Mouse (Mus musculus): ENCODE measurements around the gene Cntf.

Cntf gene

DNA sequence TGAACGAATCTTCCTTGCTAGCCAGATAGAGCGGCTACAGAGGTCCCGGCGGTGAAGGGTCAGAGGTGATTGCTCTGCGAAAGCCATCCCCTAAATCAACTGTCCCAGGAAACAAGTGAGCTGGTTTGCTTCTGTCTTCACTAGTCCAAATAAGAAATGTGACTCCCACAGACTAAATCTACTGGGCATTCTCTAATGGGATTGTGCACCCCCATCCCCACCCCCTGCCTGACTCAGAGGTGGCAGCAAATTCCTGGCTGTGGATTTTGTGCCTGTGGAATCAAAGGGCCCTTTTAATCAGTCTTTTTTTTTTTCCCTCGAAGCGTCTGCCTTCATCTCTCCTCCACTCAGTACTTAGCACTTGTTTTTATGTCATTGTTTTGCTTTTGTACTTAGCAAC lies at the start of gene Cntf:
Gene Cntf (minus strand): TSS at position 325 of the 400 bp plus-strand sequence.
- DNase-seq: no peak

DNA sequence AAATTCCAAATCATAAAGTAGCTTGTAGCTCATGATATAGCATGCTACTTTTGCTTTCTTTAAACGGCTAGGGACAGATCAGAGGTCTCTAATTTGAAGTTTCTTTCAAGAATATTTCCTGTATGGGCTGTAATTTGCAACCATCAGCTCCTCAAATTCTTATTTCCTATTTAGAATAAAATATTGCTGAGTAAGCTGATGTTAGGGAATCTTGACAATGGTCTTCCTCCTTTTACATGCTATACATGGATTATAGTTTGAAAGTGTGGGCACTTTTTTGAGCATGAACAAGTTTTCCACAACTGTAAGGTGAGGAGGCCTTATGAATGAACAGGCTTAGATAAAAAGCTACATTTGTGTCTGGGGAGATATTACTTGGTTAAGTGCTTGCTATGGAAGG lies 48.5 kb upstream of the Cntf start:
- DNase-seq: no peak

DNA sequence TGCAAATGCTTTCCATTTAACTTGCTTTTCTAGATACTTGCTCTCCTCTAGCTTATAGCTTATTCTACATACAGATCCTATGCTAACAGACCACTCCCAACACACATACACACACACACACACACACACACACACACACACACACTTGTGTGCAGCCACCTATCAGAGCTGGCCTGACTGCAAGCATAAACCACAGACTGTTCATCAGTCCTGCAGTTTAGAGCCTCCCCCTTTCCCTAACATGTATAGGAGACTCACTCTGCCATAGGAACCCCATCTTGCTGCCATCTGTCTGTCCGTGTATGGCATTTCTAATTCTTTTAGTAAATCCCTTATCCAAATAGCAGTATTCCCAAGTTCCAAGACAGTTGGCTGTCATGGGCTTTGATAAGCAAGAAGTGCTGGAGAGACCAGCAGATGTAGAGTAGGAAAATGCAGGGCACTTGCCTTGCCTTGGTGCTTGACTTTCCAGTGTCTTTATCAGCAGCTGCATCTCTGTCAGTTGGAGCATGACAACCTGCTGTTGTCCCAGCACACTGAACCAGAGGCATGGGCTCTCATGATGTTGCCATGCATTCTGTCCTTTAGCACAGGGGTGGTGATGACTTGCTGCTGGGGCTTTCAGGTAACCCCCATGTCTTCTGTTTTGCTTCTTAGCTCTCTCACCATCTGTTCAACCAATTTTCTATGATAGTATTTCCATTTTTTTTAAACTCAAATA lies 47.4 kb upstream of the Cntf start:
- no peak for DNase-seq

DNA sequence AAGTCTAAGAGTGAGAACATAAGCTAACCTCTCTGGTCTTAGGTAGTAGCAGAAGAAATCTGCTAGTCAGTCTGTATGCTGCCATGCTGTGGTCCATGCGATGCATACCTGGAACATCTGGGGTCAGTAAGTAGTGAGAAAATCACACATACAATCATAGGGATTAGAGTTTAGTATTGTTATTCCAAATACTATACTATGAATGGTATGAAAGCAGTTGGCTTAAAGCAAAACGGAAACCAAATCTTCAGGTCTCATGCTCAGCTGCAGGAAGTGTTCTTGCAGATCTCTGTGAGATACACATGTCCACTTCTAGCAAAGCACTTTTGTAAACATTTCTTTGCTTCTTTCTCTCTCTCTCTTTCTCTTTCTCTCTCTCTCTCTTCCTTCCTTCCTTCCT lies 40.8 kb upstream of the Cntf start:
- DNase-seq: no peak

DNA sequence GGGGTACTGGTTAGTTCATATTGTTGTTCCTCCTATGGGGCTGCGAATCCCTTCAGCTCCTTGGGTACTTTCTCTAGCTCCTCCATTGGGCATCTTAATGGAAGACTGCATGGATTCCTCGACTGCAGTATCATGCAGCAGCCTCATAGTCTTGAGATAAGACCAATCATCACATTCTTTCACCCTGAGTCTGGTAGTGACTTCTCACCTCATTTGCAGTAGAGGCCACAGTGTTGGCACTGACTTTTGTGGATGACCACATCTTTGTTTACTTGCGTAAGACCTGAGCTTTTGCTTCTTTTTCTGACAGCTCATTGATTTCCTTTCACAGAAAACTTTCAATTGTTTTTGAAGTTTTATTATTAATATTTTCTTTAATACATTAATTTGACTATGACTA lies 40.3 kb upstream of the Cntf start:
- DNase-seq: no peak

DNA sequence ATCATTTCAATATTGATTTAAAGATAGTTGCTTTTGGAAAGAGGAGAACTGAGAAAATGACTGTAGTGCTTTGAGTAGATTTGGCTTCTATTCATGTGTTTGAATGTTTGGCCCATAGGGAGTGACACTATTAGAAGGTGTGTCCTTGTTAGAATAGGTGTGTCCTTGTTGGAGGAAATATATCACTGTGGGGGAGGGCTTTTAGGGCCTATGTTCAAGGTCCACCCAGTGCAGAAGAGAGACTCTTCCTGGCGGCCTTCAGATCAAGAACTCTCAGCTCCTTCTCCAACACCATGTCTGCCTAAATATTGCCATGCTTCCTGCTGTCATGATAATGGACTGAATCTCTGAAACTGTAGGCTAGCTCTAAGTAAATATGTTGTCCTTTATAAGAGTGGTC lies 38.8 kb upstream of the Cntf start:
- no peak for DNase-seq

DNA sequence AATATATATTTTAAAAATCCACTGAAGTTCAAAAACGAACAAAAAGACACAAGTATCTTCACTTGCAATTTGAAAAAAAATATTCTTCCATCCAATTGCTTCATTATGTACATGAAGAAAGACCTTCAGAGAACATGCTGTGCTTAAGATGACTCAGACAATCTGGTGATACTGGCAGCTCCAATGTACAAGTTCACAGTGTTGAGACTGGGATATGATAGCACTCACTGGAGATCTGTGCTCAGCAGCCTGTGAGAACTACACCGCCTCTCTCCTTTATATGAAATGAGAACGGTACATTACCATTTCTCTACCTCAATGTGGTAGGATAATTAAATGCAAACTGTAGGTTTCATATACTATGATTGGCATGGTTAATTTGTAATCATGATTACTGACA lies 37.4 kb upstream of the Cntf start:
- DNase-seq: no peak

DNA sequence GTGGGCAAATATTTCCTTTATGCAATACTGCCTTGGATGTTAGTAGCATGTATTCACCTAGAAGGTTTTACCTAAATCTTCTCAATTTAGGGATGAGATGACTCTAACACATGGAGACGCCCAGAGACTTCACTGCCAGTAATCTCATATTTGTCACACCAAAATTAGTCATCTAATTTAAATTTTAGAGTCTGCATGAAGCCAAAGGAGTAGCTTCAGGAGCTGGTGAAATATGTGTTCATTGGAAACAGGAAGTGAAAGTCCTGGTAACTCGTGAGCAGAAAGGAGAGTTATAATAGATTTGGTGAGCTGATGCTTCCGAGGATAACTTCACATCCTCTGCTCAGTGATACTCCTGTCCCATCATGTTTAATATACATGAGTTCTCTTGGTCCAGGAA lies 35.6 kb upstream of the Cntf start:
- no peak for DNase-seq

DNA sequence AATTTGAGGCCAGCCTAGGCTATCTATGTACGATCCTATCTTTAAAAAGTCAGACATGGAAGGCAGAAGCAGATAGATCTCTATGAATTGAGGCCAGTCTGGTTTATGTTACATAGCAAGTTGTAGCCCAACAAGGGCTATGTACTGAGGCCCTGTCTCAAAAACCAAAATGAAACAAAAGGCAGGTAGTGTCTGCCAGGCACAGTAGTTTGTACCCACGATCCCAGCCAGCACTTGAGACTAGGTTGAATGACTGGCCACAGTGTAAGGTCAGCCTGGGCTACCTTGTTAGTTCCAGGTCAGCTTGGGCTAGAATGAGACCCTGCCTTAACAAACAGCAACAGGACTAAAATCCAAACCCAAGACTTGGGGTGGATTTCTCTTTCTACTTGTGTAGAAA lies 35.2 kb upstream of the Cntf start:
- no peak for DNase-seq

DNA sequence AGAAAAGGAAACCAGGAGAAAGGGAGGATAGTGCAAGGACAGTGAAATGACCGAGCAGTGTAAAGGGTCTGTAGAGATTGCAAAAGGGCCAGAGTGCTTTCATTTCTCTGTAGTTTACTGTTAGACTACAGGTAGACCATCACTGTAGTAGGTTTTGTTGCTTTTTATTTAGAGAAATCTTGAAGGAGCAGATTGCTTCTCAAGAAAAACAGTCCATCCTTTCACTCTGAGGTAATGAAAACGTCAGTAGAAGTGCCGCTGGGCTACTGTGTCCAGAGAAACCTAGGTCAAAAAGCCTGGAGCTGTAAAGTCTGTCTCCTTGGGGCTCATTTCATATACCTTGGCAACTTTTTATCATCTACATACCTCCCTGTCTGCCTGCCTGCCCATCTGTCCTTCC lies 33.6 kb upstream of the Cntf start:
- no peak for DNase-seq

DNA sequence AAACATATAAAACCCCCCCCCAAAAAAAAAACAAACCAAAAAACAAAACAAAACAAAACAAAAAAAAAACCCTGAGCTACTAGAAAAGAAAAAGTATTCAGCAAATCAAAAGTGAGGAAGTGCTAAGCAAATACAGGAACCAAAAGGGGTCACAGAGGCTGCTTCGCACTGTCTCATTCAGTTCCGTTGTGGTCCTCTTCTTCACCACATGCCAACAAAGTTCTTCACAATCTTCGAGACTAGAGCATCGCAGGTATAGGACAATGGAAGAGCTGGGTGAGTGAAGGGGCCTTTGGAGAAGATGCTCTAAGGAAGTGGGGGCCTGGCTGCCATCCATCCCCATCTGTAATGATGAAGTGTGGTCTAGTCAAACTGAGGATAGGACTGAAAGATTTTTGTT lies 33.0 kb upstream of the Cntf start:
- no peak for DNase-seq

DNA sequence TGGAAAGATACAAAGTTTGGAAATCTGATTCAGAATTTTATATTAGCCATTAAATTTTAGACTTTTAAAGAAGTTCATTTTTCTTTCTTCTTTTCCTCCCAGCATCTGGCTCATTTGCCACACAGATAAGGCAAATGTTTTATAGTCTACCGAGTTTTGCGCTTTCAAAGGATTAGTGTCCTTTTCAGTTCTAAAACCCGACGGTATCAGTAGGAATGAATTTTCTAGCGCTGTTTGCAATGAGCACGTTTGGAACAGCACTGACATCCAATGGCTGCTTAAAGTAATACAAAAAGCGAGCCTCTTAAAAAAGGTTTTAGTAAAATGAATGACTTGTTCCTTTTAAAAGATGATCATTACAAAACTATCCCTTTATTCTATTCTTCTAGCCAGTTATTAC lies 31.6 kb upstream of the Cntf start:
- DNase-seq: peak in 1 of 2 experiments; percentile 28

DNA sequence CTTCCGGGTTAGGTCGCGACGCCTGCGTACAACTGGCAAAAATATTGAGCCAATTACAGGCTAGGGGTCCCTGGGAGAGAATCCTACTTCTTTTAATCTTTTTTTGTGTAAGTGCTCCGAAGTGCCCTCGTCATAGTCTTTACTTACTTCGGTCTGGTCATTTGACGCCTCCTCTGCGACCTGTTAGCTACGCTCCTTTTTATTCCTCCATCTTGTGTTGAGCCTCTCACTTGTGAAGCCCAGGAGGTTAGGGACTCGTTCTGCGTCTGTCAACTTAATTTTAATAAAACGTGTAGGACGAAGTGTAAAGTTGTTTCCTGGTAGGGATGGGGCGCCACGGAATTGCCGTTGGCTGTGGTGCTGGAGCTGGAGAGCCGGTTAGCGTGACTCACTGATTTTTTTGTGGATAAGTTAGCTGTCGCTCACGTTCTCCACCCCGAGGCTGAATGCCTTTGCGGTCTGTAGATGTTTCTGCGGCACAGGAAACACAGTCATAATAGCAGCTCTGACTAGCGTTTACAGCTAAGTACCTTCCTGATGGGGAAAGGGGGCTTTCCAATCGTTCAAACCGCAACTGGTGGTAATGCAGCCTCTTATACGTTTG lies 31.0 kb upstream of the Cntf start:
- DNase-seq: peak; percentile 54 to 72

DNA sequence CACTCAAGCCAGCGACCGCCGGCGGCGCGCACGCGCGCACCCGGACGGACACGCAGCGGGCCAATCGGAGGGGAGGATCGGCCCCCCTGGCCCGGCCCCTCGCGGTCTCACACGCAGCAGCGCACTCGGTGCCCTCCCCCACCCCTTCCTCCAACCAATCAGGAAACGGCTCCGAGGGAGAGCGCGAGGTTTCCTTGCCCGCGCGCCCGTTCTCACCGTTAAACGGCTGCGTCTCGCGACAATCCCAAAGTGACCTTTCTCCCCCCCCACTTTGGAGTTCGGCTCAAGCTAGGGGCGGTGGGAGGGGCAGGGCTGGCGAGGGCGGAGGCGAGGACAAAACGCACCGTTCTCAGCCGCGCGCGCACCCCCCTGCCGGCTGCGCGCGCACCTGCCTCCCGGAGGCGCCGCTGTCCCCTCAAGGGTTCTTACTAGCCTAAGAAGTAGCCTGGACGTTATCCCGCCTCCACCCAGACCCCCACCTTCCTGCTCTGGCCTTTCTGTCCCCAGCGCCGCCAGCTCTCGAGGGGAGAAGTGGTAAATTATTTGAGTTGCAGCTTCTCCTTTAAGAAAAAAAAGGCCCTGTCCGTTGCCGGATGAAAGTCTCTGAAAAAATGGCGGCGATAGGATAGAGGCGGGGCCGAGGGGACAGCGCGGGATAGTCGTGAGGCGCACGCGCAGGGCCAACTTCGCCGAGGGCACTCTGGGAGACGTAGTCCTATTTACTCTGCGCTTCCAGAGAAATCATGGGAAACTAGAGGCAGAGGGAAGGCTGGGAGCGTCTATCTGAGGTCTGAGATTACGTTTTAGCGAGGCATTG lies 30.3 kb upstream of the Cntf start, which contains the start of the genes Zfp91 and Lpxn:
Gene Zfp91 (minus strand): TSS at position 616 of the 817 bp plus-strand sequence.
Gene Lpxn (plus strand): TSS at position 683 of the 817 bp plus-strand sequence.
- DNase-seq: peak; percentile 98 to 100

DNA sequence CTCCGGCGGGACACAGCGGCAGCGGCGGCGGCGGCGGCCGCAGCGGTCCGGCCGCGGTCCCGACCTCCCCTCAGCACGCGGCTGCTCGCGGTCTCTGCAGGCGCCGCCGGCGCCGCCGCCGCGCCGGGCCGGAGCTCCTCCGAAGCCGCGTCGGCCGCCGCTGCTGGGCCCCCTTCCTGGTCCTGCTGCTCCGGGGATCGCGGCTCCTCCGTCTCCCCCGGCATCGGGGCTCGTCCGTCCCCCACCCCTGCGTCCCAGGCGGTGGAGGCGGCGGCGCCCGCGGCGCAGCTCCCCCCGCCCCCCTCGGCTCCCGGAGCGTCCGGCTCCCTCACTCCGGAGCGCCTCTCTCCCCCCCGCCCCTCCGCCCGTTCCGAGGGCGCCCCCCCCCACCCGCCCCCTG lies 29.7 kb upstream of the Cntf start:
- DNase-seq: no peak

DNA sequence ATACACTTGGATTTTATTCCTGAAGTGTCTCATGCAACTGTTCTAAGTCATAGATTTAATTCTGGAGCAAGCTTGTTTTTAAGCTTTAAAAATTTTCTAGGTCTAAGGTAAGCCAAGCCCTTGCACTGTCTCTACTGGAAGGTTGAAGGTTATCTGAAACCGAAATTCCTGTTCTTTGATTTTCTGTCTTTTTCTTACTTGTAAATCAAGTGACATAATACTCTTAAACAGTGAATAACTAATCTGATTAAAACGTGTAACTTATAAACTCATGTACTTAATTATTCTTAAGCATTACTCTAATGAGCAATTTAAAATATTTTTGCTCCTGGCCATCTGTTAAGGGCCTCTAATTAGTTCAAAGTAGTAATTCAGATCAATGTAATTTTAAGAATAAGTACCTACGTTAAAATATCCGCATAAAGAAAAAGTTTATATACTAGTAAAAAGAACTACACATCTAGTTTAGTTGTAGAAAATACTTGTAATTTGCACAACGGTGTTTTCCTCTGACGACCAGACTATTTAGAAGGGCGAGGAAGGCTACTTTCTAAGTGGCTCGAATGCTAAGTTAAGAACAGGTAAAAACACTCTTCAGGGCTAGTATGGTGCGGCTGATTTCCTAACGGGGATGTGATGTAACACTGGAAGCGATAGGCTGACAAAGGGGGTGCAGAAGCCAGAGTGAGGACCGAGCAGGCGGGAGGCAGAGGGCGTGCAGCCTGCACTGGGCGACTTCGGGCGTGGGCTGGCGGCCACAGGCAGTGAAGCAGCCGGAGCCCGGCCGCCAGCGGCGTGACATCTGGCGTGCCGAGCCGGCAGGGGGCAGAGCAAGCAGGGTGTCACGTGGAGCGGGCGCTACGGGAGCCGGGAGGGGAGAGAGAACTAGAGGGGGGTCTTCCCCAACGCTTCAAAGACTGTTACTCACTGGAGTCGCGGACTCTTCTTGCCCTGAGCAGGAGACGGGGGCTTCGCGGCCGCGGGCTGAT lies 28.9 kb upstream of the Cntf start:
- peak; percentile 96 to 97 for DNase-seq

DNA sequence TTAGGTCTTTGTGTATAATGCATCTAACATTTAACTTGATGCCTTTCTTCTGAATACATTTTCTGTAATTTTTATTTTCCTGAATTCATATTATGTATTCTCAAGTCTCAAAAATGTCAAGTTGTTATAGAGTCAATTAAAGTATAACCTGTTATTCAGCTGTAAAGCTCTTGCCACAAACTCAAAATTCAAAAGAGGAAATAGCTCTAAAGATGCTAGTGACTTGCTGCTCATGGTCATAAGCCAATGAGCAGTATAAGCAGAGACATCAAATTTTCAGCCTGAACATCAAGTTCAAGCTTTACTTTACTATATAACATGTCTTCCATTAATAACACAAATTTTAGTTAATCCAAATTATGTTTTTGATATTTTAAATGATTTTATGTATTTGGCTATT lies 26.9 kb upstream of the Cntf start:
- DNase-seq: no peak

DNA sequence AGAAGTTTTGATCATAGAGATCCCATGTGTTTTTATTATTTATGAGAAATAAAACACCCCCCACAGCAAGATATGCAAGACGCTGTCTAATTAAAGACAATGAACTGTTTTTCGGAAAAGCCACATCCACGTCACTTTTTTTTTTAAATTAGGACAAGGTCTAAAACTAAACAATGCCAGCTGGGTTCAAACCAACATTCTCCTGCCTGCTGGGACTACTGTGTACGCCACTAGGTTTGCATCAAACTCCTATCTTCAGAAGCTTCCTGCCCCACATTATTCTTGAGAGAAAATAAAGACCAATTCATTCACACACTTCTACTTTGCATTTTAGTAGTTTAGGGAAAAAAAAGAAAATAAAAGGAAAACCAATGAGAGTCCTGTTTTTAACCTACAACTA lies 22.3 kb upstream of the Cntf start:
- DNase-seq: no peak

DNA sequence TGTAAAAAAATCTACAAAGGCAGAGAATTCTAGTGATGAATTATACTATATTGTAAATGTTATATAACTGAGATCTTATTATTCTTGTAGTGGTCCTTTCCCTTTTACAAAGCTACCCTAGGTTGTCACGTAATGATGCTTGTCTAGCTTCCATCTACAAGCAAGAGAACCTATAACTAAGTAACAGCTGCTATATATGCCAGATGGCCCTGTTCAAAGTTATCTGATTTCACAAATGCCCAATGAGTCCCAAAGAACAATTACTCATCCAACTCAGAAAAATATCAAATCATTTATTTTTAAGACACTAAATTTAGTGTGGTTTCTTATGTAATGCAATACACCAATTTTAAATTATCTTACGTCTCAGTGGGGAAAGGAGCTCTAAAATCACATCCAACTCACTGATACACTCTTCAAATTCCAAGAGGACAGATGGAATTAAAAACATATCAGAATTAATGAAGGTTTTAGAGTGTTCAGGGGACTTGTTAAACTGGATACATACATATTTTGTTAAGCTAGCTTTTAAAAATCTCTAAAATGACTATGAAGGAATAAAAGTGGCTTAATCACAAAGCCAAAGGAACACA lies 21.5 kb upstream of the Cntf start:
- no peak for DNase-seq

DNA sequence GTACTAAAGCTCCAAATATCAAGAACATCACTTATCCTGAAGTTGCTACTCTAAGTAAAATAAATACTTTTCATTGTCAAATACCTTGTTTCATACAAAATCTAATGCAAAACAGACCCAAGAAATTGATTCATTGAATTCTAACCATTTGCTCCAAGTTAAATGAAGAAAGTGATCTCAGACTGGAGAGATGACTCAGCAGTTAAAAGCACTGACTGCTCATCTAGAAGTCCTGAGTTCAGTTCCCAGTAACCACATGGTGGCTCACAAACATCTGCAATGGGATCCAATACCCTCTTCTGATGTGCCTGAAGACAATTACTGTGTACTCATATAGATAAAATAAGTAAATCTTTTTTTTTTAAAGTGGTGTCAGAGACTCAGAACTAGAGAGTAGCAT lies 15.0 kb upstream of the Cntf start:
- DNase-seq: no peak

DNA sequence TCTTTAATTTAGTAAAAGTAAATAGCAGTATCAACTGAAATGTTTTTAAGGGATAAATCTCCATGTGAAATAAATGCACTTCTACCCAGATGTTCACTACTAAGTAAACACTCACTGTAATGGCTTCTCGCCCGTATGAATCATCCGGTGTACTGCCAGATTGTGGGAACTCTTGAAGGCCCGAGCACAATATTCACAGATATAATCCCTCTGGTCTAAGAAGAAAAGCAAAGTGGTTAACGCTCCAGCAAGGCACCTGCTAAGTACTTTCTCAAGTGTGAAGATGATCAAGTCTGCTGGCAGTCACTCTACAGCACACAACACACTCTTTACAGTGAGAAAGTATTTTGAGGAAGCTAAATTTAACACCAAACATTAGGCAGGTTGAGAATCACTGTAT lies 5.5 kb upstream of the Cntf start:
- no peak for DNase-seq
